Mouse (Mus musculus): ENCODE data around the gene Vav3. TPM values are rescaled to one million over a fixed set of nuclear protein-coding genes. Genes with fewer than 3 reads are reported as not detected.
"Not testable (repeated sequence)": the region's sequence is repeated elsewhere in the genome, so short reads cannot be mapped to it uniquely, and the experiment has no call there.

Gene Vav3
- total RNA-seq, 4 experiments from 2014 or later = 3.2 to 6.0 (median 4.8) TPM

DNA sequence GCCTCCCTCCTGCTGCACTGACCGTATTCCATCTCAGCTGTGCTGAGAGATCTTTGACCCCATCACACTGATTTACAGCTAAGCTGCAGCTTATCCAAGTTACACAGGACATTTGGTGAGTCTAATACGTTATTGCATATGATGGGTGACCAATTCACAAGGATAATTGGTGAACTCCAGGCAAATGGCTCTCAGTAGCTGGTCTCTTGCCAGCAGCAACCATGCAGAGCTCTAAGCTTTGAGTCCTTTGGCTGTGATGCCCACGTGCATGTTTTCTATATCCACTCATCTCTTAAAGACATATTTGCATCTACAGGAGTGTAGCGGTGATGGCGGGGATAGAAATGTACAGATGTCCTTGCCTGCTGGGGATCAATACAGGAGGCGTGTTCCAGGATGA is 99.5 kb downstream of the Vav3 start:
- DNase-seq (ENCODE audit: low spot score) = no peak

DNA sequence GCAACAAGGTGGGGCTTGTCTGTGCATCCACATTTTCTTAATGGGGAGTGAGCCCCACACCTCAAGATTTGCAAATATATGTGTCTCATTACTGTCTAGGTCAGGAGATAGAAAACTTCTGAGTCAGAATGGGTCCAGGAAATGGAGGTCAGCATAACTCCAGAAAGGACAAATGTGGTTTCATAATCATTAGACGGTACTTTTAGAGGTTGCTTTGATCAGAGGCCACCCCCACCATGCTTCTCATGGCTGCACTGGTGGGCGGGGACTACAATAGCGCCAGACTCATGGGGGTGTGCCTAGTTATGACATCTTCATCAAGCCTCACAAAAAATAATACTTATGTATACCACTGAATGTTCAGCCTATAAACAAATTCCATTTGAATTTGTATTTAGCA is 103.6 kb downstream of the Vav3 start:
- DNase-seq (ENCODE audit: low spot score) = no peak

DNA sequence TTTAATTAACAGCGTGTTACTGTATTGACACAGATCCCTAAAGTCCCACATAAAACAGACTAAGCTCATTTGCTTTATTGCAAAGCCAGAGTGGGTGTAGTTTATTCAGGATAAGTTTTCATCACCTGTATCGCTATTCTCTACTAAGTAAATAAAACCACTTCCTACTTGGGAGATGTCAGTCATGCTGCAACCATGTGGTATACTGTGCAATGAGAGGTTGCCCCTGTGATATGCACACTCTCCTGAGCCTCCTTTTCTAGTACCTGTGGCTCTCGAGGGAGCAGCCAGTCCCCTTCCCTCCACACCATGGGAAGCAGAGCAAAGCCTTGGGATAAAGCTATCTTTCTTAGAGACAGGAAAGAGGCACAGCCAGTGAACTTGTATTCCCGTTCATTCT is 106.5 kb downstream of the Vav3 start:
- no peak for DNase-seq (ENCODE audit: low spot score)

DNA sequence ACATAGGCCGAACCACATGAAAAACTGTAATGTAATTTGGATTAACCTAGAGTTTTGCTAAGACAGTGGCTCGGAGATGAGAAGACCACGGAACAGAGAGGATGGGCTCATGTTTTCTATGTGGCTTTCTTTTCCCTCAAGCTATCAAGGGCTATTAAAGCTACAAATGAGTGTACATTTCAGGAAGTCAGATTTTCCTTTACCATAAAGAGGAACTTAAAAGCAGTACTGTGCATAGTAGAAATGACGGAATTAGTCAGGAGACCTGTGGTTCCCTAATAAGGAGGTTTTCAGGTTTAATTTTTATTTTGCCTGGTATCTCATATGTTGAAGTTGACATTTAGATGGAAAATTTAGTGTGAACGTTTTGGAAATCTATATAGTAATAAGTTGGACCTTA is 107.8 kb downstream of the Vav3 start:
- not testable (repeated sequence) for DNase-seq (ENCODE audit: low spot score)

DNA sequence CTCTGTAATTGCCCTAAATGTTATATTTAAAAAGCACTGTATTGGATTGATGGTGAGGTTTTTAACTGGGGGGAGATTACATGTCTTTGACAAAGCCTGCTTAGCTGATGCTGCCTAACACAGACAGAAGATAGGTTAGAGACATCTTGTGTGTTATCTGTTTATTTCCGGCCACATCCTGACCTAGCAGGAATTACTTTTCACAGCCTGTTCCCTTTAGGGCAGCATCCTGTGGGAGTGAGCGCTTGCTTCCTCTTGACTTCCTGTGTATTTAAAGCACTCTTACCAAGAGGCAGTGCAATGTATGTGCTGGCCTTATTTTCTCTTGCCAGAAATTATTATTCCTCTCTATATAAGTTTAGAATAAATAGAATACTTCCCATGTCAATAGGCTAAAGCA is 111.5 kb downstream of the Vav3 start:
- DNase-seq (ENCODE audit: low spot score) = peak; percentile 50

DNA sequence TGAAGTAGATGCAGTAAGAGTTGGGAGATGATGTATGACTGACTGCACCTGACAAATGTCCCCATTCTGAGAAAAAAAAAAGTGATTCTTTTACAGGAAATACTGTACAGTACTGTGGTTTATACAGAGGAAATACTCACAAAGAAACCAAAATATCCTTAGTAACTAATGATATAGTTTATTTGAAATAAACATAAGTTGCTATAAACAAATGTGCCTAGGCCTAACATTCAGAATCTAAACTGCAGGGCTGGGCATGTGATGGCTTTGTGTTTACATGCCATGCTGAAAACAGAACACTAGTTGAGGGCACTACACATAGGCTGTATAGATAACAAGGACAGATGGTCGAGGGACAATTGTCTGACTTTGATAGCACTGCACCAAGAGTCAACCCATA is 114.2 kb downstream of the Vav3 start:
- no peak for DNase-seq (ENCODE audit: low spot score)

DNA sequence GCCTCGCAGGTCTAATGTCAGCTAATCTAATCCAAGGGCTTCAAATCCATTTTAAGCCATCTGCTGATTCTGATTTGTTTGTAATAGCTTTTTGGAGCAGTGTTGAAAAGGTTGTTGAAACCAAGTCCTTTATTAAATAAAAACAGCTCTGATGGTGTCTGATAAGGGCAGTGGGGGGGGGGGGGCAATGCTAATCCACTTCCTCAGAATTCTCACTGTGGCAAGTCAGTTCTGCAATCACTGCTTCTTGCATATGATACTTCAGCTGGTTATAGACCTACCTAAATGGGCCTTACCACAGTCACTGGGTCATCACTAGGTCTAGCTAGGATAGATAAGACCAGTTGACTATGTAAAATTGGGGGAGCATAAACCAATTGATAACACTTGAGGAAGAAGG is 115.9 kb downstream of the Vav3 start:
- DNase-seq (ENCODE audit: low spot score) = no peak

DNA sequence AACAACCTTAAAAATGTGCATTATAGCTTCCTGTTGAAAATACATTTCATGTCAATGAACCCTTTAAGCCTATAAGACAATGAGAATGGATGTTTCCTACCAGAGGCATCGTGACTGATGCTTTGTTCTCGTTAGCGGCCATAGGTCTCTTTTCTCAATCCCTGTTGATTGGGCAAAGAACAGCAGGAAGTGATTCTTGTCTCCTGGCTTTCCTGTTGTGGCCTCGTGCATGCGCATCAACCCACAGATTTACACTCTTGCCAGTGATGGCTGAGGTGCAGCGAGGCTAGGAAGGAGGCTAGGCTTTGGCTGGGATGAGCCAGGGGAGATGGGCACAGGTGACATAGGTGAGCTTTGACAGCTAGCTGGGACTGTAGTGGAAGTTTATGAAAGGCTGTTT is 123.2 kb downstream of the Vav3 start:
- DNase-seq (ENCODE audit: low spot score) = no peak

DNA sequence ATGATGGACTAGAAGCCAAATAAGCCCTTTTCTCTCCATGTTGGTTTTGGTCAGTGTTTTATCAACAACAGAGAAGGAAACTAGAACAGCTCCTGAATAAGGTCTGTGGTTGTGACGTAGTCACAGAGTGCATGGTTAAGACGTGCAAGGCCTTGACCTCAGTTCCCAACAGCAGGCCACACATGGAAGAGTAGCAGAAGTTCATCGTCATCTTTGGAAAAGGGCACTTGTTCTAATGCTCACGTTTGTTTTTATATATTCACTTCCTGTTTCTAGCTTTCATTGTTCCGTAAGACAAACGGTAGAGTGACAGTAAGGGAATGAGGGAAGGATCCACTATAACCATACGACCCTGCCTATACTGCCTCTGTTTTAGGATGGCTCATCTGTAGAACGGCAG is 124.1 kb downstream of the Vav3 start:
- no peak for DNase-seq (ENCODE audit: low spot score)

DNA sequence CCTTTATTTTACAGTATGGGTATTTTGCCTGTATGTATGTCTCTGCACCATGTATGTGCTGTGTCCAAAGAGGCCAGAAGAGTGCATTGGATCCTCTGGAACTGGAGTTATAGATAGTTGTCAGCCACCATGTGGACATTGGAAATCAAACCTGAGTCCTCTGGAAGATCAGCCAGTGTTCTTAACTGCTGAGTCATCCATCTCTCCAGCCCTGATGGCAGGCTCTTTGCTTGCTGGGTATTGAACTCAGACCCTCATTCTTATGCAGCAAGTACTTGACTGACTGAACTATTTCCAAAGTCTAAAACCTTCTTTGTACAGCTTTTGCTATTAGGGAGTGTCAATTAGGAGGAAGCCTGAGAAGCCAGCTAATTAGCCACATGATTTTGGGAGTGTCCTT is 126.1 kb downstream of the Vav3 start:
- no peak for DNase-seq (ENCODE audit: low spot score)

DNA sequence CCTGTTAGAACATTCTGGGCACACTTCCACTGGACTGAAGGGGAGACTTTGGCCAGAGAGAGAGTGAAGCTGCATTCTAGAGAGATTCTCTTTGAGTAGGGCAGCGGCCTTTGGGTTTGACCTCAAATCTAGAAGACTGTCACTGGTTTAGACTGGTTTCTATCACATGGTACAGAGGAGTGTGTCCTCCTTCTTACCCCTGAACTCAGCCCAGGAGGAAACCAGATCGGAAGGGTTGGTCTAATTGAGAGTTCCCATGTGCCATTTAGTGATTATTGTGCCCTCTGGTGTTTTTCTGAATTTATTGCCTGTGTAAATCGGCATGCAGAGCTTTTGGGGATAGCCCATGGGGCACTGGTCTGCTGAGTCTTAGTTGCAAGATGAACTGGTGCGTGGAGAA is 126.8 kb downstream of the Vav3 start:
- DNase-seq (ENCODE audit: low spot score) = no peak

DNA sequence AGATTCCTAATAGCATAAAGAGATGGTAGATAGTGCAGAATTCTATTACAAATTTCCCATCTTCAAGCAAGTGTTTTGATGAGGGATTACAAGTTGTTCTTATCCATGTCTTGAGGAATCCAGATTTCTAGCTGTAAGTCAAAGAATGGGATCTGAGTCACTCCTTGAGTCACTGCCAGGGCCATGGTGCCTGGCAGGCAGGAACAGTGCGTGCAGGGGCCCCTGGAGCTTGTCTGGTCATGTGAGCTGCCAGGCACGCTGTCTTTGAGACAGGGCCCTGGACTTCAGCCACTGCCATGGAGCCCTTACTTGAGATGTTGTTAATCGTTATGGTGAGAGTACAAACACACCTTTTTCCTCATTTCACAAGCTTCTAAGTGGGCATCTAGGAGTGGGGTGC is 129.0 kb downstream of the Vav3 start:
- DNase-seq (ENCODE audit: low spot score) = peak; percentile 60

DNA sequence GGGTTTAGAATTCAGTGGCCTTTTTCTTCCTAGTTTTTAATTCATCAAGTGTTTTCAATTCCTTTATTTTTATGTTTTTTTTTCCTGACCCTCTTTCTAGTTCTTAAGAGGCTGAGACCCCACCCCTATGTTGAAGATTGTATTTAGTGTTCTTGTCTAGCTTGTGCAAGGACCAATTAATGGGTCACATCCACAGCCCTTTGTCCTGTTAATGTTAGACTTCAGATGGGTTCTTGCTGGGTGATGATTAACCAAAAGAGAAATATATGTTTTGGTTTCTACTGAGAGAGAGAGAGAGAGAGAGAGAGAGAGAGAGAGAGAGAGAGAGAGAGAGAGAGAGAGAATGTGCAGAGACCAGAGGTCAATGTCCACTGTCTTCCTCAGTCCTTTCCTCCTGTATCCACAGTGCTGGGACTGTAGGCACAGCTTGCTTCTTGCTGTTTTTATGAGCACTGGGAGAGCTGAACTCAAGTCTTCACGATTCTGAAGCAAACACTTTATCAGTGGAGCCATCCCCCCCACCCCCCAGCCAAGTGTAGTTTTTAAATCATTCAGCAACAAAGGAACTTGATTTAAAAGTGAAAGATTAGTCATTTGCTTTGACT is 130.3 kb downstream of the Vav3 start:
- DNase-seq (ENCODE audit: low spot score) = no peak

DNA sequence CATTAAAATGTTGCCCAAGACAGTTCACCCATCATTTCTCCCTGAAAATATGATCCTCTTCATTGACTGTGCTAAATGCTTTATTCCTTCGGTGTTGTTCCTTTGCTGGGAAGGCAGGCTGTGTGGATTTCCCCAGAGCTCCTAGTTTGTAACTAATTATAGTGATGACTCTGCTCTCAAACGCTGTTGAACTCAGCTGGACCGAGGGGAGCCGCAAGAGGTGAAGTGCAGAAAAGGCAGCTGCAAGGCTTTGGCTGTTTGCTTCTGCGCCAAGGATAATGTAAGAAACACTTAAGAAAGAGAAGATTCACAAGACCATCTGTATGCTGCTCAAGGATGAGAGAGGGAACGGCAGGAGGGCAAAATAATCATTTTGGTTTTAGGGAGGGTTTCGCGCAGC is 136.1 kb downstream of the Vav3 start:
- no peak for DNase-seq (ENCODE audit: low spot score)

DNA sequence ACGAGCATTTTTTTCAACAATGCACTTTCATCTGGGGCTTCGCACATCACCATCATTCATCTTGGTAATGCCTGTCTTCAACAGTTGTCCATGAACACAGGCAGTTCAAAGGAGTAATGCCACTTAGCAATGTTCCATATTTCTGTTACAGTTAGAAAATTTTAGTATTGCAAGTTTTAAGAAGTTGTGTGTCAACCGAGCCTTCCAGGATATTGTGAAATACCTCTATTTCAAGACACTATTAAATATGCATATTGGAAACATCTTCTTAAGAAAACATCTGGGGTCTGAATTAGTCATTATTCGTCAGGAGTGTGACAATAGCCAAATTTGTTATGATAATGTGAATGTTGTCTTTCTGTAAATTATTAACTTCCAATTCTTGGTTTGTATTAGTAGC is 137.8 kb downstream of the Vav3 start:
- no peak for DNase-seq (ENCODE audit: low spot score)

DNA sequence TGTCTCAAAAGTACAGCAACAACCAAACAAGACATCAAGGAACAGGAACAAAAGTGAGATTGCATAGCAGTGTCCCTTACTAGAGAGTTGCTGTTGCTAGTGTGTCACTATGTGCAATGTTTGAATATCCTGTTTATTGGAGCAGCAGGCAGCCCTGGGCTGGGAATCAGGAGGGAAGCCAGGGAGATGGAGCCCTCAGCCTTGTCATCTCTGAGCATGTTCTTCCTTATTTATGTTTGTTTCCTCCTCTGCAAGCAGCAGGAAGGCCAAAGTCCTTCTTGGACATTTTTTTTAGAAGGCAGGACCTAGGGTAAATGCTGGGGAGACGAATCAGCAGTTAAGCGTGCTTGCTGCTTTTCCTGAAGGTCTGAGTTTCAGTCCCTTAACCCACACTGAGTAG is 140.2 kb downstream of the Vav3 start:
- no peak for DNase-seq (ENCODE audit: low spot score)

DNA sequence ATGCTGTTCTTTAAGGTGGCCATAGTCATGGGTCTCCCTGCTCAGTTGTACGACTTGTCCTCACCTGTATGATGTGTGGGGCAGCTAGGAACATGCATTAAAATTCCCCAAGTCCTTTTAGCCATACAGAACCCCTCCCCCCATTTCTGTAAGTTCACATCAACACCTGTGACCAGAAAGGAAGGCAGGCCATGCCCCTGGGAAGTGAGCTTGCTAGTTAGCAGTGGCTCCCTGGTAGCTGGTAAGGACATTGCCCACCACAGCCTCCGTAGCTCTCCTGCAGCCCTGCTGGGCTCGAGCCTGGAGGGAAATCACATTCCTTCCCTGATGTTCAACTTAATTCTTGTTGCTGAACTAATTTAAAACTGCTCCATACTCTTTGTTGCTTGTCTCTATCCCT is 146.3 kb downstream of the Vav3 start:
- DNase-seq (ENCODE audit: low spot score) = no peak

DNA sequence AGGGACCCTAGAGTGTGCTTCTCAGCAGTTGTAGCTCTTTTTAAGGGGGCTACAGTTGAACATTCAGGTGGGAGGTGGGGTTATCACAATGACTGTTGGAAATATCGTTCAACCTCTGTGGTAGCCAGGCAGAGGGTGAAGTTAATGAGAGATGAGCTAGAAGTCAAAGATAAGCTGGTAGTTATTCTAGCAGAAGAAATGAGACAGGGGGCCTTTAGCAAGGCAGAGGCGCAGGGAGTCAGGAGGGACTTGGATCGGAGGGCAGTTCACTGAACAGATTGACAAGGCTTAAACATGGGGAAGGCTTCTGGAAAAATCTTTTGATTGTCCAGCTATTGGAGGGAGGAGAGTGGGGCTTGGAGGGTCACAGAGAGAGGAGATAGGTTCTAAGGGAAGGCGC is 147.4 kb downstream of the Vav3 start:
- DNase-seq (ENCODE audit: low spot score) = no peak

DNA sequence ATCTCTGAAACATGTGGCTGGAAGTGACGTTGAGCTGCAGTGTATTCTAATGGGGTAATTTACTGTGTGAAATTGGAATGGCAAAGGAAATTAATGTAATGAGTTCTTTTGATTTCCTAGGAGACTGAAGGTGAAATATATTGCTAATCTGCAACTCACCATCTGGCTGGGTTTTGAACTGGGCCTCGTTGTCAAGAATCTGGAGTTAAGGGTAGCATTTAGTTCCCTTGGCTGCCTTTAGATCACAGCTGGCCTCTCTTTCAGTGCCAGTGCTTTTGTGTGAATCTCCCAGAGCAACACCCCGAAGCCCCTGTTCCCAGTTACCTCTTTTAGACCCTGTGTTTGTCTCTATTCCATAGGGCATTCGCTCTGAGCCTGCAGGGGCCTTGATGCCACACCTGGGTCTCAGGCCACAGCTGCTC is 148.3 kb downstream of the Vav3 start:
- no peak for DNase-seq (ENCODE audit: low spot score)

DNA sequence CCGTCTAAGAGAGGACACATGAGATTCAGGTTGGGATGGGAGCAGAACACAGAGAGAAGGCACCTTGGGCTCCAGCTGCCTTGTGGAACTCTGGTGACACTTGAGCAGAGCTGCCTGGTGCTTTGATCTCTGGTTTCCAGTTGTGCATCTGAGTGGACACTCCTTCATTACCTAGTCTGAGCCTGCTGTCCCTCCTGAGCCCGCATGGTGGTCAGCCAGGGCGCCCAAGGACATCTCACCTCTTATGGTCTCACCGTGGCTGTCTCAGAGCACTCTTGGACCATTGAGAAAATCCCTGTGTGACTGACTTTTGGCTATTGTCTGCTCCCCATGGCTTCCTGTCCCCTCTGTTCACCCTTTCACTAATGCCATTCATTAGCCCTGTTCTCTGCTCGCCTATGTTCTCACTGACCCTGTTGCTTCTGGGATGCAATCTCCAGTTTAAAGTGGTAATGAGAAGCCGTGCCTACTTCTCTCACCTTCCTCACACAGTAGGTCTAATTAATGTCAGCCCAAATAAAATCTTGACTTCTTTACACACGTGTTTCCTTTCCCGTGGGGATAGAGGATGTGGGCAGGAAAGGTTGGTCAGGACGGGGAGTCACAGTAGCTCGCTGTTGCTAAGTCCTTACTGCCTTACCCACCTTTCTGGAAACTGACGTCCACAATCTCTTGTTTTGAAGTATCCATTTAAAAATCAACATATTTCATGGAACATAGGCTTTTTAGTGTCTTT is 150.3 kb downstream of the Vav3 start:
- DNase-seq (ENCODE audit: low spot score) = no peak

DNA sequence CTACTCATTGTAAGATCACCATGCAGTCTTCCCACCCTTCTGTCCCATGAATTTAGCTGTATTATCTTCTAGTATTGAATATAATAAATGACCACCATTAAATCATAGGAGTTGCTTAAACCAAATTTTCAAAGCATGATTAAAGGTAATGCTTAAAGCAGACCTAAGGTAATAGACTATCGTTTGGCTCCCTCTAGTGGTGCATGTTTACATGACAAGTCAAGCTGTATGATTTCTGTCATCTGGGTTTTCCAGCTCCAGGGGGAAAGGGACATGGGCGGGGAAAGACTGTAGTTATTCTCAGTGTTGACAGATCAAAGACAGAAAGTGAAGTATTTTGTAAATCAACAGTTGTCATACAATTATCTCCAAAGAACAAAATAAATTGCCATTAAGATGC is 151.1 kb downstream of the Vav3 start:
- DNase-seq (ENCODE audit: low spot score) = peak; percentile 88

DNA sequence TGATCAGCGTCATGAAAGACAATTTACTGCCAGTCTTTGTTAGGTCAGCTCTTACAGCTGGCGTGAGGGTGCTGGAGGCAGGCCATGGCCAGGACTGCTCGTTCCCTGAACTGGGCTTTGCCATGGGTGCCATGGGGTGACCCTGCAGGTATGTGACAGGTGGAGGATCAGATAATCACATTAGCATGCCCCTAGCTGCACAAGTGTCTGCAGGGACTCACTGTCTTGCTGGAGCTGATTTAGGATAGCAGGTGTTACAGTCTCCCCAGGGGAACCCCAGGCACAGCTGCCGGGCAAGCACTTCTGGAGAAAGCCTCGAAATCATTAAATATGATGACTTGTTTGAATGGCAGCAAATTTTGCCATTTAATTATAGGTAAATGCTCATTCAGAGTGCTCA is 156.0 kb downstream of the Vav3 start:
- no peak for DNase-seq (ENCODE audit: low spot score)

DNA sequence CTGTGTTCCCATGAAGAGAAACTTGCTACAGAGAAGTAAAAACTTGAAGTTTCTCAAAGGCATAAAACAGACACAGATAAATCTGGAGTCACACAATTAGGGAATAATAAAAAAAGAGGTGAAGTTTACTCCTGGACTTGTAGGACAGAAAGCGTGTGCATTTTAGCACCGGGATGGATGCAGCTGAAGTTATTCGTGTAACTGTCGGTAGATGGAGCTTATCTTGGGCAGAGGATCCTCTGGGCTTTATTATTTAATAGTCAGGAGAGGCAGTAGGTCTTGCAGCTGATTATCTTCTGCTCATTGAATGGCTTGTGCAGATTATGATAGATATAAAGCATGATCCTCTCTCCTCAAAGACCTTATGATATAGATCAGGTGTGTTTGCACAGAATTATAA is 156.6 kb downstream of the Vav3 start:
- no peak for DNase-seq (ENCODE audit: low spot score)
